Mouse (Mus musculus): ENCODE results near the gene AF366264. TPM values are rescaled to one million over a fixed set of nuclear protein-coding genes. Genes with fewer than 3 reads are reported as not detected.
A peak's percentile ranks its signal among the peaks of the same experiment; 100 is the strongest.
"Not testable (repeated sequence)": the region's sequence is repeated elsewhere in the genome, so short reads cannot be mapped to it uniquely, and the experiment has no call there.

The AF366264 gene
- not detected in 2 replicates for polyA plus RNA-seq (2015; fragmentation: Nextera tagmentation; extraction: Ambion mirVana)

DNA sequence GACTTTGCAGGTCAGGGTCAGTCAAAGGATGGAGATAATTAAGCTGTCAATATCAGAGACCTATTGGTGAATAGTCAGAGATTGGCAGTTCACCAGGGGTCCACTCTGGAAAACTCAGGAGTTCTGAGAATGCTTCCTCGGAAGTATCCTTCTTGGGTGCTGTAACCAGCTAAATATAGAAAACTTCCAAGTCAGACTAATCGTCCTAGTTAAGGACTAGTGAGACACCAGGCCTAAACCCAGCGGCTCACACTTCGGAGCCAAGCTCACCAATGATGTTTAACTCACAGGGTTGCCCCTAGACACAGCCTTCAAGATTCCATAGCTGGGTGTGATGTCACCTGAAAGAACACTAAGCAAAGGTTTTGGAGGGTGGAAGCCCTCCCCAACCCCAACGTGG, at the start of gene AF366264:
Gene AF366264 (minus strand): TSS at position 101 of the 400 bp plus-strand sequence.
- not testable (repeated sequence) for H3K9me3 ChIP-seq (ENCODE audit: control insufficient read depth, low read length); H3K27ac ChIP-seq (ENCODE audit: low read length); H3K27me3 ChIP-seq (replicated peaks; ENCODE audit: control insufficient read depth, insufficient read depth, low read length); ATAC-seq; H3K36me3 ChIP-seq (ENCODE audit: control insufficient read depth, insufficient read depth, low read length); H3K9ac ChIP-seq (ENCODE audit: low read depth, low read length); H3K4me2 ChIP-seq (ENCODE audit: low read depth, low read length); H3K4me3 ChIP-seq (ENCODE audit: low read length); H3K4me1 ChIP-seq (ENCODE audit: control insufficient read depth, insufficient read depth, low read length)
- 88% methylated on average over 5 of the region's 5 CpGs for WGBS

DNA sequence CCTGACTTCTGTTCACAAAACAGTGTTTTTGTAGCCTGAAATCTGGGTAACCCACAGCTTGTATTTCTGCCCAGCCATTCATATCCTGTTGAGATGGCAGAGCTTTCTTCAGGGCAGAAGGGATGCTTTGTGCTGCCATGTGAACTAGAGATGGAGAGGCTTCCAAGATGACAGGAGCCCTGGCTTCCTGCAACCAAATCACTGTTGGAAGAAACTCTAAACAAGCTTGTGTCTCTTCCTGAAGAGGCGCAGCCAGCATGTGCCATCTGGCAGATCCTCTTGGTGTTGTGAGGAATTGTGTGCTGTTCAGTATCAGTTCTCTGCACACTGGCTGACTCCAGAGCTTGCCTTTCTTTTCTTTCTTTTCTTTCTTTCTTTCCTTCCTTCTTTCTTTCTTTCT, 5.1 kb upstream of the AF366264 start:
- H3K27me3 ChIP-seq (replicated peaks; ENCODE audit: control insufficient read depth, insufficient read depth, low read length); H3K9me3 ChIP-seq (ENCODE audit: control insufficient read depth, low read length); H3K4me1 ChIP-seq (ENCODE audit: control insufficient read depth, insufficient read depth, low read length); H3K9ac ChIP-seq (ENCODE audit: low read depth, low read length); ATAC-seq; H3K27ac ChIP-seq (ENCODE audit: low read length); H3K4me3 ChIP-seq (ENCODE audit: low read length); H3K36me3 ChIP-seq (ENCODE audit: control insufficient read depth, insufficient read depth, low read length); H3K4me2 ChIP-seq (ENCODE audit: low read depth, low read length): not testable (repeated sequence)
- 72% methylated on average over 1 of the region's 1 CpGs for WGBS

DNA sequence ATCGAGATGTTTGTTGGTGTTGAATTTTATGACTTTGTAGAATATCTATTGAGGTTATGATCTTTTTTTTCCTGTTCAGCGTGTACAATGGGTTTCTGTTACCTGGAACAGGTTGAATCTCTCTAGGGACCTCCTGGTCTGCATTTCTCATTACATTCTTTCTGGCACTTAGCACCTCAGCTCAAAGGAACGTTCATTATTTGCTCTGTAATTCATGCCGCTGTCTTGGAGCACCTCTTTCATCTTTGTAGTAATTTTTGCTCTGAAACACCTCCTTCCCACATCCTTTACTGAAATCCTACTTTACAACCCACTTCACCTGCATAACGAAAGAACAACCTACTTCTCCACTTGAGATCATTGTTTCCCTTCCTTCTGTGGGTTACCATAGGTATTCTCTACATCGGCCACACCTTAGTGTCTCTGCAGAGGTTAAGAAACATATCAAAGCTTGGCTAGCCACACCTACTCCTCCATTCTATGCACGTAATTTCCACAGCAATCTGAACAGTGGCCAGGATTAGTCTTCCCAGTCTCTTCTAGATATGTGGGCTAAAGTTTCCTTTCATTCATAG, 9.5 kb downstream of the AF366264 start:
- Histone ChIP-seq H3K9ac (ENCODE audit: low read depth, low read length) (no peak overlapping the region), H3K4me2 (ENCODE audit: low read depth, low read length) (no peak overlapping the region), H3K9me3 (ENCODE audit: control insufficient read depth, low read length) (no peaks in the 10 kb centered on the region), H3K36me3 (ENCODE audit: control insufficient read depth, insufficient read depth, low read length) (no peaks in the 10 kb centered on the region), H3K27me3 (replicated peaks; ENCODE audit: control insufficient read depth, insufficient read depth, low read length) (no peaks in the 10 kb centered on the region), H3K4me3 (ENCODE audit: low read length) (no peak overlapping the region), H3K4me1 (ENCODE audit: control insufficient read depth, insufficient read depth, low read length) (no peaks in the 10 kb centered on the region), H3K27ac (ENCODE audit: low read length) (no peak overlapping the region)
- no peak for ATAC-seq
- 68% methylated on average over 7 of the region's 7 CpGs for WGBS

DNA sequence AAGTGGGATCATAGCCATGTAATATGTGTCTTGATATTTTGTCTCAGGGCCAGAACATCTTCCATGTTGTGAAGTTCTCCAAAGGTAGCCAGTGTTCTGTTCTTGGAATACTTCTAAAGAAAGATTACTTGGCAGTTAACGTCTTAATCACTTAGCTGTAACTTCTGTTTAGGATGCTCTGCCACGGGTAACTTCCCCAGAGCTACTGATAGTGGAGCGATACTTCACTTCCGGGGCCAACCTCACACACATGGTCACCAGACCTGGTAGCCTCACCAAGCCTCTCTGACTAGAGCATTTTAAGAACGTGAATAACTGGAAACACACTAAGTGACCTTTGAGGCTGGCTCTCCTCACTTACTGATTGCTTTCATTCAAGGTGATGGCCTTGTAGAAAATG, 38.6 kb downstream of the AF366264 start:
- Histone ChIP-seq H3K9ac (ENCODE audit: low read depth, low read length) (no peak overlapping the region), H3K27me3 (replicated peaks; ENCODE audit: control insufficient read depth, insufficient read depth, low read length) (no peaks in the 10 kb centered on the region), H3K4me2 (ENCODE audit: low read depth, low read length) (no peak overlapping the region), H3K27ac (ENCODE audit: low read length) (no peak overlapping the region), H3K4me3 (ENCODE audit: low read length) (no peak overlapping the region), H3K9me3 (ENCODE audit: control insufficient read depth, low read length) (no peaks in the 10 kb centered on the region), H3K4me1 (ENCODE audit: control insufficient read depth, insufficient read depth, low read length) (no peaks in the 10 kb centered on the region), H3K36me3 (ENCODE audit: control insufficient read depth, insufficient read depth, low read length) (peaks cover 11% of the 10 kb centered on the region; the same call in 1 of the 2 replicates)
- 91% methylated on average over 5 of the region's 5 CpGs for WGBS
- ATAC-seq = no peak

DNA sequence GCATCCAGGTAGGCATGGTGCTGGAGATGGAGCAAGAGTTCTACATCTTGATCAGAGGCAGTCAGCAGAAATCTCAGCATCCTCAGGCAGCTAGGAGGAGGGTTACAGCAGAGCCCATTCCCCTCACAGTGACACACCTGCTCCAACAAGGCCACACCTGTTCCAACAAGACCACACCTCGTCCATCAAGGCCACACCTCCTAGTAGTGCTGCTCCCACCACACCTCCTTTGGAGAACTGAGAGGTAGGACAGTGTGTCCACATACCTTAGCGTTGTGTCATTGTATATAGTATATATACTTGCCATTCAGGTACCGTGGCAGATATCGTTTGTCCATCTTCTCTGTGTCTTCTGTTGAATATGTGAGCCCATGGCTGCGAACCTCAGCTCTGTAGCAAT, 40.5 kb downstream of the AF366264 start:
- no peaks in the 10 kb centered on the region for H3K27me3 ChIP-seq (replicated peaks; ENCODE audit: control insufficient read depth, insufficient read depth, low read length)
- H3K36me3 ChIP-seq (ENCODE audit: control insufficient read depth, insufficient read depth, low read length) = peaks cover 11% of the 10 kb centered on the region; the same call in 1 of the 2 replicates
- H3K4me2 ChIP-seq (ENCODE audit: low read depth, low read length) = no peak overlapping the region
- no peak overlapping the region for H3K27ac ChIP-seq (ENCODE audit: low read length)
- H3K9me3 ChIP-seq (ENCODE audit: control insufficient read depth, low read length) = no peaks in the 10 kb centered on the region
- no peak overlapping the region for H3K4me3 ChIP-seq (ENCODE audit: low read length)
- 0 out of 2 replicates have a peak, but pooled peaks have one; percentile 24 for ATAC-seq
- peaks cover 3% of the 10 kb centered on the region; the same call in 1 of the 2 replicates for H3K4me1 ChIP-seq (ENCODE audit: control insufficient read depth, insufficient read depth, low read length)
- no peak overlapping the region for H3K9ac ChIP-seq (ENCODE audit: low read depth, low read length)
- WGBS = 90% methylated on average over 5 of the region's 5 CpGs

DNA sequence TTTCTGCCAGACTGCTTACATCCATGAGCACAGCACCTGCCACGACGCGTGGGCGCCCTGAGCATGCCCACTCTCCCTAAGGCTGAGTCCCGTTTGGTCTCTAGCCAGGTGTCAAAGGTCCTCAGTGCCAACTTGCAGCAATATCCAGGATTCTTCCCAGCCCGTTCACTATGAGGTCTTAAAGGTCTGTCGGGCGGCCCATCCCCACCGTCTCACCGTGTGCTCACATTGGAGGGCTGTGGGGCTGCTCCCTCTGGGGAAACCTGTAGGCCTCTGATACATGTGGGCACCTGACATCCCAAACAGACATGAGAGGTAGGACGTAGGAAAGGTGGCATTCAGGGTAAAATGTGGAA, 44.5 kb downstream of the AF366264 start:
- H3K4me2 ChIP-seq (ENCODE audit: low read depth, low read length) = 0 out of 2 replicates have a peak overlapping the region, but pooled peaks have one; percentile 16
- no peak overlapping the region for H3K27ac ChIP-seq (ENCODE audit: low read length)
- peak; percentile 73 for ATAC-seq
- no peak overlapping the region for H3K4me3 ChIP-seq (ENCODE audit: low read length)
- no peaks in the 10 kb centered on the region for H3K9me3 ChIP-seq (ENCODE audit: control insufficient read depth, low read length)
- WGBS = 67% methylated on average over 11 of the region's 11 CpGs
- no peak overlapping the region for H3K9ac ChIP-seq (ENCODE audit: low read depth, low read length)
- H3K4me1 ChIP-seq (ENCODE audit: control insufficient read depth, insufficient read depth, low read length) = peaks cover 3% of the 10 kb centered on the region; the same call in 1 of the 2 replicates
- peaks cover 11% of the 10 kb centered on the region; the same call in 1 of the 2 replicates for H3K36me3 ChIP-seq (ENCODE audit: control insufficient read depth, insufficient read depth, low read length)
- H3K27me3 ChIP-seq (replicated peaks; ENCODE audit: control insufficient read depth, insufficient read depth, low read length) = no peaks in the 10 kb centered on the region

DNA sequence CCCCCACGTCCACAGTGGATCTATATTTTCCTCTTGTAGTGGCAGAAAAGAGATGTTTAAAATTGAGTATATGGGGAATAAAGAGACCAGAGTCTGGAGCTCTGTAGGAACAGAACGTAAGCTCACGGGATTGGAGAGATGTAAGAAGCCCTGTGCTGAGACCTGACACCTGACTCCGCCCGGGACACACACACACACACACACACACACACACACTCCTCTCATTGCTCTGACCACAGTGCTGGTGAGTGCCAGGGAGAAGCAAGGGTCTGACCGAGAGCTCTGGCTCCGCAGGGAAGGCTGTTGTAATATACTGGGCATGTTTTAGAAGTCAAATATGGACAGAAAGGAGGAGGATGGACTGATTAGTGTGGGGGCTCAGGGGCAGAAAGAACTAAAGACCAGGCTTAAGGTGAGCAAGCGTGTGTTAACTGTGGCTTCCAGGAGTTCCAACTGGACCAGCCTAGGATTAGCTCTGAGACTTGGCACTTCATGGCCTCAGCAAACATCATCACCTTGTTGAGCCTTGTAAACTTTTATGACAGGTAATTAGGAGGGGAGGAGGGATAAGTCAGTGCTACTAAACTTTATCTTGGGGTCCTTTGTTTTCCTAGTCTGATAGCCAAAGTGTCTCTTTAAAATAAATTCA, 45.0 kb downstream of the AF366264 start:
- Histone ChIP-seq H3K9me3 (ENCODE audit: control insufficient read depth, low read length) (no peaks in the 10 kb centered on the region), H3K4me1 (ENCODE audit: control insufficient read depth, insufficient read depth, low read length) (peaks cover 3% of the 10 kb centered on the region; the same call in 1 of the 2 replicates), H3K27me3 (replicated peaks; ENCODE audit: control insufficient read depth, insufficient read depth, low read length) (no peaks in the 10 kb centered on the region), H3K4me2 (ENCODE audit: low read depth, low read length) (0 out of 2 replicates have a peak overlapping the region, but pooled peaks have one; percentile 16), H3K36me3 (ENCODE audit: control insufficient read depth, insufficient read depth, low read length) (peaks cover 11% of the 10 kb centered on the region; the same call in 1 of the 2 replicates), H3K27ac (ENCODE audit: low read length) (no peak overlapping the region), H3K9ac (ENCODE audit: low read depth, low read length) (no peak overlapping the region), H3K4me3 (ENCODE audit: low read length) (no peak overlapping the region)
- WGBS = 64% methylated on average over 8 of the region's 8 CpGs
- peak; percentile 87 for ATAC-seq

DNA sequence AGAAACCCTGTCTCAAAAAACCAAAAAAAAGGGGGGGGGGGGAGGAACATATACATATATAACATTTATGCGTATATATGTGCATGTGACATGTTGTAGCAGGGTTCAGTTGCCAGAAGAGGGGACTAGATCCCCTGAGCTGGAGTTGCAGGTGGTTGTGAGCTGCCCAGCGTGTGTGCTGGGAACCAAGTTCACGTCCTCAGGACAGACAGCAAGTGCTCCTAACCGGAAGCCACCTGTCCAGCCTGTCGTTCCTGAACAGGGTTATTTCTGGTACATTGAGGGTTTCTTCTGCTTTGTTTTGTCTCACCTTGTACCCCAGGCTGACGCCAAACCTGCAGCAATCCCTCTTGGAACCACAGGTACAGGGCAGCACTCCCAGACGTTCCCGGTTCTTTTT, 48.6 kb downstream of the AF366264 start:
- no peaks in the 10 kb centered on the region for H3K27me3 ChIP-seq (replicated peaks; ENCODE audit: control insufficient read depth, insufficient read depth, low read length)
- 96% methylated on average over 8 of the region's 8 CpGs for WGBS
- H3K9me3 ChIP-seq (ENCODE audit: control insufficient read depth, low read length) = no peaks in the 10 kb centered on the region
- no peak overlapping the region for H3K27ac ChIP-seq (ENCODE audit: low read length)
- no peak overlapping the region for H3K9ac ChIP-seq (ENCODE audit: low read depth, low read length)
- H3K4me3 ChIP-seq (ENCODE audit: low read length) = no peak overlapping the region
- ATAC-seq = no peak
- peaks cover 12% of the 10 kb centered on the region for H3K4me1 ChIP-seq (ENCODE audit: control insufficient read depth, insufficient read depth, low read length)
- H3K36me3 ChIP-seq (ENCODE audit: control insufficient read depth, insufficient read depth, low read length) = no peaks in the 10 kb centered on the region; the same call in 1 of the 2 replicates
- H3K4me2 ChIP-seq (ENCODE audit: low read depth, low read length) = no peak overlapping the region

DNA sequence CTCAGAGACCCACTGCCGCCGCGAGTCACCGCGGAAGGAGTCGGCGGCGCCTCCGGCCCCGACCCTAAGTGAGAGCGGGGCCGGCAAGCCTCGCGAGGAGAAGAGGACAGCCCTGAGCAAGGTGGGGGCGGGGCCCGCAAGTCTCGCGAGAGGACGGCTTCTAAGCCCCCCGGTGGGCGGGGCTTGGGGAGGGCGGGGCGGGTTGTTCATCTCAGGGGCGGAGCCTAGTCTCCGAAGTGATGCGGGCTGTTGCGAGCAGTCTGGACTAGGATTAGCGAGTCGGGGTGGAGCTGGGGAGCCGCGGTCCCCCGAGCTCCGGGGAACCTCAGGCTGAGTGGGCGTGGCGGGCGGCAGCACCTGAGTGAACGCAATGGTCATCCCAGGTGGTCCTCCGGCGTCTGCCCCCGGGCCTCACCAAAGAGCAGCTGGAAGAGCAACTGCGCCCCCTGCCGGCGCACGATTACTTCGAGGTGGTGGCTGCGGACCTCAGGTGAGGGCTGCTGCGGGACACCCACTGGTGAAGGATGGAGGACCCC, 52.4 kb downstream of the AF366264 start:
- Histone ChIP-seq H3K4me1 (ENCODE audit: control insufficient read depth, insufficient read depth, low read length) (peaks cover 12% of the 10 kb centered on the region), H3K27me3 (replicated peaks; ENCODE audit: control insufficient read depth, insufficient read depth, low read length) (no peaks in the 10 kb centered on the region)
- peak; percentile 96 for ATAC-seq

More for the DNA sequence above, 52.4 kb downstream of the AF366264 start:
- Histone ChIP-seq H3K27ac (ENCODE audit: low read length) (peak overlapping the region; percentile 98), H3K9ac (ENCODE audit: low read depth, low read length) (peak overlapping the region; percentile 96), H3K36me3 (ENCODE audit: control insufficient read depth, insufficient read depth, low read length) (peaks cover 2% of the 10 kb centered on the region), H3K9me3 (ENCODE audit: control insufficient read depth, low read length) (no peaks in the 10 kb centered on the region), H3K4me2 (ENCODE audit: low read depth, low read length) (peak overlapping the region; percentile 89), H3K4me3 (ENCODE audit: low read length) (peak overlapping the region; percentile 78)
- under 1% methylated on average over 46 of the region's 47 CpGs for WGBS

Measured in intestine, embryonic 16.5 days (tissue).